Mouse (Mus musculus): ENCODE measurements at regions not wholly inside any gene's neighbourhood (a gene's known extent, or its start where the extent isn't known, plus 50 kb on each side); places are given as distances from the start of the nearest gene placed in this dataset.

DNA sequence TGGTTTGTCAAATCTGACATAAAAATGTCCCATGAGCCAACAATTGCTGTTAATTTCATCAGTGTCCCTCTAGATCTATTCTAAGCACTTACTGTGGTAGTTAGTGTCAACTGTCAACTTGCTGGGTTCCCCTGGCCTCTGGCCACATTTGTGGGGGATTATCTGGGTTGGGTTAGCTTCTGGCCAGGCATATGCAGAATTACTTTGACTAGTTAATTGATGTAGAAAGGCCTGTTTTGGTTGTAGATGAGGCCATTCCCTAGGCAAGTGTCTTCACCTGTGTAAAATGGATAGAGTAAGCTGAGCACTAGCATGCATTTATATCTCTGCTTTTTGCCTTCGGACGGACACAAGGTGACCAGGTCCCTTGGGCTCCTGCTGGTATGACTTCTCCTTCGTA is 283.9 kb downstream of the 1810013L24Rik start:
- no peak for DNase-seq (ENCODE audit: low read depth)

DNA sequence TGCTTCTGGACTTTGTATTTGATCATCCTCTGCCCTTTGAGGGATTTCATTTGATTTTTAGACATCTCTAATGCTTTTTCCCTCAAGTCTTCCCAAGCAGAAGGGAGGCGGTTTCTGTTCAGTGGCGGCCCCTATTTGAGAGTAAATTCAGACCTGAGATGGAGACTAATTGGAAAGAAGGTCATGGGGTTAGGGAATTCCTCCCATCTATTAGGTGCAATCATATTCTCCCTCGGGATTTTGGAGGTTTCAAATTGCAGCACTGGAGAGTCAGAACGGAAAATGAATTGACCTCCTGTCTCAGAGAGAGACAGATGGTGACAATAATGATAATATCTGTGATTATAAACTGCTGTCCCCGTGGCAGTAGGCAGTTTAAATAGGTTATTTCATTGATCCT is 285.6 kb downstream of the 1810013L24Rik start:
- no peak for DNase-seq (ENCODE audit: low read depth)

DNA sequence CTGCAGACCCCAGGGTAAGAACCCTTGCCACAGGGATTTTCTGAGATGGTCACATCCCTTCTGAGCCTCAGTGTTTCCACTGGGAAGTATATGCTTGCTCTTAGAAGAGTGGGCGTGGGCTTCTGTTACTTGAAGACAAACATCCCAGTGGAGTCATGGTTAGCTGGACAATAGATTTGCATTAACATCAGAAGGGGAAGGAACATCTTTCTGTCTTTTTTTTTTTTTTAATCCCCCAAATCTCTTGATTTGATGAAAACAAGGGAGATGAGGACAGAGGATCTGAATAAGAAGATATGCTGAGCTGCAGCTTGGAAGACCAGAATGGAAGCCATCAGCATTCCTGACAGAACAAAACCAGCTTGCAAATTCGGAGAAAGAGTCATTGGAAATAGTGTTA is 291.7 kb downstream of the 1810013L24Rik start:
- no peak for DNase-seq (ENCODE audit: low read depth)

- no peak for DNase-seq (ENCODE audit: low read depth)
Observed at GRCm38 (mm10) chr16:9132113-9132512, 302.2 kb downstream of the 1810013L24Rik start.

GRCm38 (mm10) chr16:9132778-9133177 is 302.9 kb downstream of the 1810013L24Rik start:
- DNase-seq (ENCODE audit: low read depth) = no peak

DNA sequence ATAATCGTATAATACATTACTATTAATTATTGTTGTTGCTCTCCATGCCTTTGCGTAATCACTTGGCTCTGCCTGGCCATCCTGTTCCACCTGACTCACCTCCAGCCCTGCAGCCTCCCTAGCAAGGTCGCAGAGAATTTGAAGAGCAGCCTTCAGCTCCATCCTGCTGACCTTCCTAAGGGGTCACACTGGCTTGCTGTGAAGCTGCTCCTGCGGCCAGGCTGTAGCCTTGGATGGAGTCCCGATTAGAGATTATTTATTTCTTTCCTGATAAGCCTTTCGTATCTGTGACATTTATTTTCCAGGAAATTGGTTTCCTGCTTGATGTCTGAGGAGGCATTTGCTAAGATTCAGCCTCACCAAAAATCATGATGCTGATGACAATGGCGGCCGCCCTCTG is 305.5 kb downstream of the 1810013L24Rik start:
- DNase-seq (ENCODE audit: low read depth) = no peak

DNA sequence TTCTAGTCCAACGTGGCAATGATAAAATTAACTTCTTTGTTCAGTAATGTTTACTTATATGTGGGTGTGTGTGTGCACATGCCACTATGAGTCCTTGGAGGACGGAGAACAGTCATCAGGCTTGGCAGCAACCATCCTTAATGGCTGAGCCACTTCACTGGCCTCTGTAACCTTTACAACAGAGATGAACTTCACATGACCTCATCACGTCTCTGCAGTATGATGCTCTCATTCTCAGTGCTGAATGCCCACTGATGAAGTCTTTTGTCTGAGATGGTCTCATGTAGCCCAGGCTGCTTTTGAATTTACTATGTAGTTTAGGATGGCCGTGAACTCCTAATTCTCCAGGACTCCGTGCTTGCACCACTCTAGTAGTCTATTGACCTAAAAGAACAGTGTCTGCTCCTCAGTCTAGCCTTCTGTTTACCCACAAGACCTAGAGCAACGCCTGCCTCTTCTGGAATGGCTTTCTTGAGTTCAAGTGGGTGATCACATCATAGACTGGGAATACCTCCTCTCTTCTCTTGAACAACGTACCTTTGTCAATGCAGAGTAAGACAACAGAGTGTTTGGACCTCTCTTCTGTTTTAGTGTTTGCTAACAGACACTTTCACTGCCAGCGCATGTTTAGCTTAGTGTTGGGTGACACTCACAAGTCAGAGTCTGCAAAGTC is 308.8 kb downstream of the 1810013L24Rik start:
- DNase-seq (ENCODE audit: low read depth) = no peak

DNA sequence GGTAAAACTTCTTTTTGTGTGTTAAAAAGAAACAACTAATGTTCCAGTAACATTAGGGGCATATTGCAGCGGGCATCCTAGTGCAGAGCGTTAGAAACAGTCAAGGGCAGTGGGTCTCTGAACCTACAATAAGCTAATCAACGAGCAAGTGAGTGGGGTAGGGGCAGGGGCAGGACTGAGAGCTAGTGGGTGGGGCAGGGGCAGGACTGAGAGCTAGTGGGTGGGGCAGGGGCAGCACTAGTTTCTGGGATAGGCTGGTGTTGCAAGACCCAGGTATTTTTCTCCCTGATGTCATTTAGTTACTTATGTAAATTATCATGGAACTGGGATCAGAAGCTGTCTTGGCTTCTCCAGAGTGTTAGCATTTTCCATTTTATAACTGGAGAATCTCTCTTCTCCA is 309.5 kb downstream of the 1810013L24Rik start:
- DNase-seq (ENCODE audit: low read depth) = no peak

DNA sequence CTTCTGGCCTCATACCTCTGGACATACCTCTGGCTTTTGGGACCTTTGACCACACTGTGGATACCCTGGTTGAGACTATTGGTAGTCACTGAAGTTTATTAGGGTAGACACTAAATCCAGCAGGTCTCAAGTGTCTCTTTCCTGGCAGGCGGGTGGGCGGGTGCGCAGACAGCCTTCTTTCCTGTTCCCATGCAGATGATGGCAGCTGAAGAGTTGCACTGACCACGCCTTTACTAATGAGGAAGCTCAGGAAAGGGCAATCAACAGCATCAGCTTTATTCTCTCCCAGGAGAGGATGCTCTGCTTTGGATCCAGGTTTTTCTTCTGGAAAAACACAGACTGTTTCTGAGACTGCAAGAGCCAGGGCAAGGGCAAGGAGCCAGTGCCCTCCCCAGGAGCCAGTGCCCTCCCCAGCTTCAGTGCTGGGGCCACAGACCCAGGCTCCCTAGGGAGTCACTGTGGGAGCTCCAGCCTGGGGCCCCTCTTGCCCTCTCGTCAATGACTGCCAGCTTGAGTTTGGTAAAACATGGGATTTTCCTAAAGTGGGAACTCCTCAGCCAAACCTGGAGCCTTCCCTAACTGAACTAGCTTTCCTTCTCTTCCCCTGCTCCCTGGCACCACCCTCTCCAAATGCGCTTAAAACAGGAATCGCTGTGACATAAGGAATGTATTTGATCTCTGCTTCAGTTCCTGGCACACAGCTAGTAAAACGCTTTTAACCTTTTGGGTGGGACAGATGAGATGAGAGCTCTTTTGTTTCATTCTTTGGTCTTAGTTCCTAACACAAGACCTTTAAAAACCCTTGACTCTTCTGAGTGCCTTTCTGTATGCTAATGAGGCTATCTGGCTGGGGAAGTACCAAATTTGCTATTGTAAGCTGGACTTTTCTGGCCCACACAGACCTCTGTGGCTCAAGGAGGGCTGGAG is 319.6 kb downstream of the 1810013L24Rik start:
- no peak for DNase-seq (ENCODE audit: low read depth)

DNA sequence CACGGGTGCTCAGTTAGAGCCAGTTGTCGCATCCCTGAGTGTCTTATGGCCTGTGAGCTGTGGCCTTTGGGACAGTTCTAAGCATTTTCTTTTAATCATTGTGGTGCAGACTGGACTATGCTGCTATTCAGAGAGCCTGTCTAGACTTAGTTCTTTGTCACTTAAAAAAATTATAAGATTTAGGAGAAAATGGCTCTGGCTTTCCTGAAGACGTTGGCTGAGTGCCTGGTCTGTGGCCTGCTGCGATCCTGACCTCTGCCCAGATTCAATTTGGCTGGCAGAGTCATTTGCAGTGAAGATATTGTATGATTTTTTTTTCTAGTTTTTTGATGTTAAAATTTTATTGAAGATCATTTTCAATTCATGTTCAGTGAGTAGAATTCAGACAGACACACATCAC is 322.0 kb downstream of the 1810013L24Rik start:
- DNase-seq (ENCODE audit: low read depth) = no peak

- DNase-seq (ENCODE audit: low read depth) = no peak
Observed at GRCm38 (mm10) chr16:9153501-9153900, 323.6 kb downstream of the 1810013L24Rik start.

DNA sequence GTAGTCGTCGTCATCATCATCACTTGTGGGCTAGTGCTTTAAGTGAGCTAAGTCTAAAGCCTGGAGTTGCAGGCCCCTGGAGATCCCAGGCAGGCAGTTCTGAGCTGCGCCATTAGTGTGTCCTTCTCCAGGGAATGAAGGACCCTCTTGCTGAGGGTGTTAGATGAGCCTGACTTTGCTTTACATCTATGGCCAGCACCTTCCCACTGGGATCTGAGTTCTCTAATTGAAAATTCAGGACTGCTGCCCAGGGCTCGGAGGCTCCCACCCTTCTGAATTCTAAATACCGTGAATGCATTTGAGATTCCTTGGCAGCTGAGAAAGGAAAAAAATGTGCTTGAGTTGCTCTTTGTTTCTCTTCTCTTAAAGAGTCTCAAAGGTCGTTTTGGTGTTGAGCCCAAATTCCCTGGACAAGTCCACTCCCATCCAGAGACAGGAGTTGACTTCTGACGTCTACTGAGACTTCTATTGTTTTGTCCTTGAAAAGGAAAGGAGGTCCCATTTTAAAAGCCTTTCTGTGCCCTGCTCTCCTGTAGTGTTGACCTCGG is 335.9 kb downstream of the 1810013L24Rik start:
- DNase-seq (ENCODE audit: low read depth) = no peak

DNA sequence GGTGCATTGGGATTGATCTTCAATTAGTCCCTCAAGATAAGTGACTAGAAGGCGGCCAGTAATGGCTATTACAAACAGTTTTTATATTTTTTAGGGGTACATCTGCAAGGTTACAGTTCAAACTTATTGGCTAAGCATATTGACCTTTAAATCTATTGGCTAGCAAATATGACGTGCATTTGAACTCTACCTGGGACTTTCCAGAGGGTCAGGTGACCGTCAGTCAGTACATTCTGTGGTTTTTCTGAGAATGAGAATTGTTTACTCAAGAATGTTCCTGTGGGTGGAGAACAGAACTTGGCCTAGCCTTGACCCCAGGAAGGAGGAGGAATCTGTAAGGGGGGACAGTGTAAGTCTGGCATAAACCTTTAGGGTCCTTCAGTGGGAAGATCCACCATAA is 346.5 kb downstream of the 1810013L24Rik start:
- DNase-seq (ENCODE audit: low read depth) = no peak

- DNase-seq (ENCODE audit: low read depth) = no peak
Observed at GRCm38 (mm10) chr16:9195821-9196220, 365.9 kb downstream of the 1810013L24Rik start.

- DNase-seq (ENCODE audit: low read depth) = no peak
Observed at GRCm38 (mm10) chr16:9198903-9199532, 369.1 kb downstream of the 1810013L24Rik start.

- DNase-seq (ENCODE audit: low read depth) = no peak
Observed at GRCm38 (mm10) chr16:9208602-9209001, 378.7 kb downstream of the 1810013L24Rik start.

GRCm38 (mm10) chr16:9211485-9211884 is 381.6 kb downstream of the 1810013L24Rik start:
- DNase-seq (ENCODE audit: low read depth) = no peak

- no peak for DNase-seq (ENCODE audit: low read depth)
Observed at GRCm38 (mm10) chr16:9215131-9215530, 385.2 kb downstream of the 1810013L24Rik start.

DNA sequence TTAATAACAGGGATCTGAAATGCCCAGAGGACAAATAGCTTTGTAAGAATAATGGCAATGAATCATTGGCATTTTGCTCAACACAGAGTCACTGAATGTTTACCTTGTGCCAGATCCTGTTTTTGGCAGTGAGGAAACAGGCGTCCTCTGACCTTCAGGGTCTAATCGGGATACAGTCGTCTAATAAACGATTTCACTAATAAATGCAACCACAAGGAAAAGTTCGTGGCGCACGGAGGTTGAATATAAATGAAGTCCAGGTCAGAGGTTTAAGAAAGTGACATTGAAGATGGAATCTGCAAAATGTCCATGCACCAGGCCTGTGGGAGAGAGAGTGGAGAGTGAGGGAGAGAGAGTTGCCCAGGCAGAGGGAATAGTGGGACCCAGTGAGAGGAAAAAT is 387.5 kb downstream of the 1810013L24Rik start:
- DNase-seq (ENCODE audit: low read depth) = no peak

- no peak for DNase-seq (ENCODE audit: low read depth)
Observed at GRCm38 (mm10) chr16:9230178-9230577, 400.3 kb downstream of the 1810013L24Rik start.

GRCm38 (mm10) chr16:9242099-9242498 is 412.2 kb downstream of the 1810013L24Rik start:
- no peak for DNase-seq (ENCODE audit: low read depth)

GRCm38 (mm10) chr16:9247198-9247597 is 417.3 kb downstream of the 1810013L24Rik start:
- no peak for DNase-seq (ENCODE audit: low read depth)

GRCm38 (mm10) chr16:9253054-9253453 is 423.2 kb downstream of the 1810013L24Rik start:
- DNase-seq (ENCODE audit: low read depth) = no peak

Measured in naive thymus-derived CD4-positive, alpha-beta T cell, adult 2 months (primary cell).